Mouse (Mus musculus): Measurements from ENCODE around the gene Mrs2.
A peak's percentile ranks its signal among the peaks of the same experiment; 100 is the strongest.
"Not testable (repeated sequence)": the region's sequence is repeated elsewhere in the genome, so short reads cannot be mapped to it uniquely, and the experiment has no call there.

Mrs2 gene

DNA sequence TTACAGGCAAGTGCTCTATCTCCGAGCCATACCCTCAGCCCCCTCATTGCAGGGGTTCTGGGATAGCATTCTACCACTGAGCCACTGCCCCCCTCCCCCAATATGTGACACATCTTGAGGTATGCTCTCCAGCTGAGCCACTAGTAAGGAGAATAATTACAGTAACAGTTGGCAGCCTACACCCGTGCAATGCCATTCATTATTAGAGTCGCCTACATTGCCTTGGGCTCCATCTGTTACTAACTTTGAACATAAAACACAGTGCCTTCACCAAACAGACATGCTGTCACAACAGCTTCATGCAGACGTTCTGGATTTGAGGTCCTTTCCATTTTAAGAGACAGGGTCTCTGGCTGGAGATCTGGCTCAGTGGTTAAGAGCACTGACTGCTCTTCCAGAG, 43.8 kb downstream of the Mrs2 start:
- no peak for DNase-seq

DNA sequence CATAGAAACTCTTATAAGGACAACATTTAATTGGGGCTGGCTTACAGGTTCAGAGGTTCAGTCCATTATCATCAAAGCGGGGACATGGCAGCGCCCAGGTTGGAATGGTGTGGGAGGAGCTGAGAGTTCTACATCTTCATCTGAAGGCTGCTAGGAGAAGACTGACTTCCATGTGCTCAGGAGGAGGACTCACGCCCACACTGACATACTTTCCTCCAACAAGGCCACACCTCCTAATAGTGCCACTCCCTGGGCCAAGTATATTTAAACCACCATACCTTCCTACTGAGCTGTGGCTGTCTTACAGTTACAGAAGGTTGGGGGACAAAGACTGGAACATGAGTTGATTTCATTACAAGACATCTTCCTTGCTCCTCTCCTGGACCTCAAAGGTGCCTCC, 48.4 kb downstream of the Mrs2 start:
- not testable (repeated sequence) for DNase-seq

DNA sequence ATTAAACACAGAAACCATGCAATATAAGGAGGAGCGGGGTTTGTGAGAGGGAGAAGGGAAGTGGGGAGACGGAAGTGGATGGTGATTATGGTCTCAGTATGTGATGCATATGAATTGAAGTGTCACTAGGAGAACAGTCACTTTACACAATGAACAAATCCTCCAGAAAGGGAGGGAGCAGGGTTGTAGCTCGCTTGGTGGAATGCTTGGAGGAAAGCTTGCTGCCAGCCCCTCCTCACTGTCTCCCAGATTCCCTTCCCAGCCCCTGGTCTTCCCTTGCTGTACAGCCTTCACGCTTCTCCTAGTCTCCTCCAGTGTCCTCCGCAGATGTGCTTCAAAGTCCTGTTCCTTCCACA, 54.4 kb downstream of the Mrs2 start:
- DNase-seq = no peak

DNA sequence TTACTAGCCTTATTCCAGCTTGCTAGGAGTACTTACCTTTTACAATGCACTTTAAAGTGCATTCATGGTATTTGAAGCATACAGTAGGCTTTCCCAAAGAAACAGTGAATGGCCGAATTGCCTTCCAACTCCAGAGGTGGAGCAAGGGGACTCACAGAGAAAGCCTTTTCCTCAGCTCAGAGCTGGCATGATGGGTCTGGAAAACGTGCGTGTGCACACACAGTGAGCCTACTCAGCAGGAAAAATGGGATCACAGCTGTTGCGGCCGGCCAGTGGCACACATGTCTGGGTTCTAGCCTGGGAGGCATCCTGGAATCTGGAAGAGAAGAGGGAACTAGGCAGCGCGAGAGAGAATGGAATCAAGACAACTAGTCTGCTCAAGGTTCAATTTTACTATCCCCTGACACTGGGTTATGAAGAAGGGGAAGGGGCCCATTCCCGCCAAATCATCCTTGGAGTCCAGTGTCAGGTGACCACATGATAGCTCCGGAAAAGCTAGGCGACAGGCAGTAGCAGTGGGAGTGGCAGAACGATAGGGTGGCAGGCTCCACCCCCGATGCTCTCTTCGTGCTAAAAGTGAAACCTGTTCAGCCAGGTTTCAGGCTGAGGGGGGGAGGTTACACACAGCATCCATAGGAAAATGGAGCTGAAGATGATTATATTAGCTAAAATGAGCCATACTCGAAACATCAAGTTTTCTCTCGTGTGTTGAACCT, 54.9 kb downstream of the Mrs2 start:
- peak; percentile 27 for DNase-seq

DNA sequence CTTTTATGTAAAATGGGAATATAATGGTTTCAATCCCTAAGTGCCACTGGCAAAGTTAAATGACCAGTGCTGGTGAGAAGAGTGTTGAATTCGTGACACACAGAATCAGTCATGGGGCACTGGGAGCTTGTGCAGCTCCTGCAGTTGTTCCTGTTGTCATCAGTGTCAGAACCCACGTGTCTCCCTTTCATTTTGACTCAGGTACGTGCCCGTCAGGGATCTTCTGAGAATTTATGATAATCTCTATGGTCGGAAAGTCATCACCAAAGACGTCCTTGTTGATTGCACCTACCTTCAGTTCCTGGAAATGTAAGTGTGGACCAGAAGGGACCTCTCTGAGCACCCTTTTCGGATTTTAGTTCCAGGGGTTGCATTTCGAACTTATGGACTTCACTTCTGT, 58.1 kb downstream of the Mrs2 start:
- DNase-seq = no peak

DNA sequence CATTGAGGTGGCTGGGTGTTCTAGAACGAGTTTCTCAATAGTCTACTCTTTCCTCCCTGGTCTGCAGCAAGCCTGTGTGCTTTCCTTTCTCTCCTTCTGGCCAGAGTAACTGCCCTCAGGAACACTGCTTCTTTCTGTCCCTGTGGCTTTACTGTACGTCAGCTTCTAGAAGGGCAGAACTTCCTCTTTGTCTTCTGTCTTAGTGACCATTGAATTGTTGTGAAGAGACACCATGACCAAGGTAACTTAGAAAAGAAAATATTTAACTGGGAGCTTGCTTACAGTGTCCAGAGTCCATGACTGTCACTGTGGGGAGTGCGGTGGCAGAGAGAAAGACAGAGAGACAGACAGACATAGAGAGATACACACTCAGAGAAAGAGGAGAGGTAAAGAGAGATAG, 60.1 kb downstream of the Mrs2 start:
- no peak for DNase-seq

DNA sequence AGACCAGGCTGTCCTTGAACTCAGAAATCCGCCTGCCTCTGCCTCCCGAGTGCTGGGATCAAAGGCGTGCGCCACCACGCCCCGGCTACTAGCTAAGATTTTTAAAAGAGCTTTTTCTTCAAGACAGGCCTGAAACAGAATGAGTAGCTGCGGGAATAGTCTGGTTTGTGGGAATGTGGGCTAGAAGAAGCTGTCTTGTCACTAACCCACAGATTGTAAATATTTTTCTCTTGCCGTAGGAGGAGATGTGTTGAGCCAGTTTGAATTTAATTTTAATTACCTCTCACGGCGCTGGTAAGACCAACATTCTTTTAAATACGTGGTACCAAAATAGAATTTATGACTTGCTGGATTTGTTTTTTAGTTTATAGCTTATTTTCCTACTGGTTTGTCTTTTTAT, 61.5 kb downstream of the Mrs2 start:
- DNase-seq = no peak

DNA sequence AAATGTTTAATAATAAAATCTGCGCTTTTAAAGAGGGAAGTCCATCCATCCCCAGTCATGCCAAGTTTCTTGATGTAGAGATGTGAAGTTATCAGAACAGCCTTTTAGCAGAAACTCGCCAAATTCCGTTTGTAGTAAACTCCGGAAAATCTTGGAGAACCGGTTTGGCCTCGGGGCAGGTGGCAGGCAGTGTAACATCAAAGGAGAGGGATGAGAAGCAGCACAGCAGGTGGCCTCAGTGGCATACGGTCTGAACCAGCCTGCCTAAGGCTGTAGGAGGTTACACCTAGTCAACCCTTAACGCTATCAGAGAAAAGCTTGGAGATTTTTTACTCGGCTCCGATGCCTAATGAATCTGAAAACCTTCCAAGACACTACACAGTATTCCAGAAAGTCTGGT, 64.7 kb downstream of the Mrs2 start:
- no peak for DNase-seq

DNA sequence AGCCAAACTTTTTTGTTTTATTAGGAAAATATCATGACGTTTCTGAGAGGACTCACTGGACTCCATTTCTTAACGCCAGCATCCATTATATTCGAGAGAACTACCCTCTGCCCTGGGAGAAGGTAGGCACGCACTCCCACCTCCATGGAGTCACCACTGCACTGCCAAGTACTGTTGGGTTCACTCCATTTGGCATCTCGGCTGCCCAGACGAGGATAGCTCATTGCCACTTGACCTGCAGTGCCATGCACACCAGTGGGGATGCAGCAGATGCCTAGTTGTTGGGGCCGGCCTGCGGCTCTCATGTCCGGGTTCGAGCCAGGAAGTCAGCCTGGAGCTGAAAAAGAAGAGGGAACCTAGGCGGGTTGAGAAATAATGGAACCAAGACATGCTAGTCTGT, 65.1 kb downstream of the Mrs2 start:
- no peak for DNase-seq

DNA sequence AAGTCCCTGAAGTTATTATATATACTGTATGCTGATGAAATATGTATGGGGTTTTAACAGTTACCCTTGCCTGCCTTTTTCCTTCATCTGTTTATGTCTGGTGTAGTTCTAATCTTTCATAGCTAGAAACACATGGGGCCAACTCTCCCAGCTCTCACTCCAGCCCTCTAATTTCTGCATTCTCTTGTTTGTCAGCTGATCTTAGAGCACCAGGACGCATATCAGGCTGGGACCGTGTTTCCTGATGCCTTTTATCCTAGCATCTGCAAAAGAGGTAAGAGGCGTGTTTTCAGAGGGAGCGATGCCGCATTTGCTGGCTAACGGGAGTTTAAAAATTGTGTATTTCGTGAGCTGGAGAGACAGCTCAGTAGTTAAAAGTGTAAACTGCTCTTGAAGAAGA, 67.5 kb downstream of the Mrs2 start:
- no peak for DNase-seq

DNA sequence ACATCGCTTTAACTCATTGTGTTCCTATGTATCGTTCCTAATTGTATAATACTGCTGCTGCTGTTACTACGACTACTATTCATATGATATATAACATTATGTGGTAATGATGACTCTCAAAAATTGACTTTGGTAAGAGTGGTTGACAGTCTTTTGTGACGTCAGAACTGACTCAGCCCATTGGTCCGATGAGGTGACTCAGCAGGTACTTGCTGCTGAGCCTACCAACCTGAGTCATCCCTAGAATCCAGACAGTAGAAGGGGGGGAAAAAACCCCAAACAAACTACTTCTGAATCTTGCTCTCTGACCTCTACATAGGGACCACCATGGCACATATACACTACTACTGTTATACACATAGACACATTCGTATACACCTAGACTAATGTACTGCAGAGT, 71.3 kb downstream of the Mrs2 start:
- DNase-seq = no peak

DNA sequence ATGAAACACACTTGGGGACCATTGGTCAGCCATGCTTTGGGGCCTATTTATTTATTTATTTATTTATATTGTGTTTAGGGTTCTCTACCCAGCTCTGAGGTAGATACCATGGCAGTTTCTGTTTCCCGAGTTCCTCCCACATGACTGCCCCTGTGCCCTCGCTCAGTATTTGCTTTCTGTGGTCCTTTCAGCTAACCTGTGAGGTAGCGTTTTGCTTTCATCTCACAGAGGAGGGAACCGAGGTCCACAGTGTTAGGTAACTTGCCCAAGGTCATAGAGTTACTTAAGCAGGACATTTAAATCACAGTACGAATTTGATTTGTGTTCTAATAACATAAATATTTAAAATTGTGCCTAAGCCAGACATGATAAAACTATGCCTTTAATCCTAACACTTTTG, 73.0 kb downstream of the Mrs2 start:
- DNase-seq = no peak

DNA sequence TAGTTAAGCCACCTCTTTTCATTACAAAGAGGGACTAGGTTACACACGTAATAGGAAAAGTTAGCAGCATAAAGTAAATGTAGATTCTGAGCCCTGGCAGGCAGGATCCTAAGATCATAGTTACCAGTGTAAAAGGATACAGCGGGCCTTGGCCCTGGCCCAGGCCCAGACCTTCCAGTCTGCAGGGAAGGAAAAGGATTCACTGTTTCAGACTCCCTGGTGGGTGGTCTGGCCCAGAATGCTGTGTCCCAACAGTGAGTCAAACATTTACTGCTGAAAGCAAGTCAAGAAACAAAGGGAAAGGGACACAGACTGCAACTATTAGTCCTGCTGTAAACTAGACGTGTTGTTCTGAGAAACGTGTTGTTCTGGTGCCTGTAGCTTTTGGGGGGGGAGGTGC, 74.6 kb downstream of the Mrs2 start:
- no peak for DNase-seq

DNA sequence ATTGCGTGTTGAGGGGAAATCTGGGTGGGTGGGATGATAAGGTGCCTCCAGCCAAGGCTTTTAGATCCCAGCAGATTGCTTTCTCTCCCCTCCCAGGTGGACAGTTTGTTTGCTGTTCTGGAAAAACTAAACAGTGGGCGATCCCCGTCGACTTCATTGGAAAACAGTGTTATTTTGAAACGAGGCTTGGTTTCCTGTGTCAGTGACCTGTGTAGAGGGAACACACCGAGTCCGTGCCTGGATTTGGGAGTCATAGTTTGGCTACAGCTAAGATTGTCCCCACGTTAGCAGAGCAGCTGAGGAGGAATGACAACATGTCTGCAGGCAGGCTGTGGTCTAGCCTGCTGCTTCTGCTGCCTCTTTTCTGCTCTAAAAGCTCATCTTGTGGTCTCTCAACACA, 76.9 kb downstream of the Mrs2 start:
- DNase-seq = no peak

DNA sequence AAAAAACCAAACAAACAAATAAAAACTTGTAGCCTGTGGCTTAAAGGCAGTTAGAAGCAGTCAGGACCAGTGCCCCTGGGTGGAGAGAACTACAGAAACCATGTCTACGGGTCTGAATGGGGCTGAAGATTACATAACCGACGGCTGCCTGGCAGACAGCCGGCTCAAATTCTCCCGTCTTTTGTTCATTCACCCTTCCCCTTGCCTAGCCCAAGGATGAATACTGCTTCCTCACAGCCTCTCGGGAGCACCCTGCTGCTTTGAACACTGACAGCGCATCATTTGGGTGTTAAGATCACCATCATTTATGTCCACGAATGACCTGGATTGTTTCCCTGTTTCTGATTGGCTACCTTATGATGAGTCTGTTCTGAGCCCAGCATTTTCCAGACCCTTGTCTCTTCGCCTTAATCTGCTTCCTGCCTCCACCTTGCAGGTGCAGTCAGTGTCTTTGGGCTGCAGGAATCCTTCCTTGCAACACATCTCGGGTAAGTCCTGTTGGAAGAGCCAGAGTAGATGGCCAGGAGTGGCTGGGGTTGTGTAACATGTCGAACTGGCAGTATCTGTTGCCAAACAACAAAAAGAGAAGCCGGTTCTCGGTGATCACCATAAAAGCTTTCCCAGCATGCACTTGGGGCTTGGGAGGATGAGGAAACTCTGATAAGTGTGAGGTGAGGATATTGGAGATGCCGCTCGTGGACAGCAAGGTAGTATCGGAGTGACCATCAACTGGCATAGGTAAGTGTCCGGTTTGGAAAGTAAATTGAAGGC, 77.5 kb downstream of the Mrs2 start, which contains the start of gene Gpld1:
TSS of gene Gpld1 (plus strand) at position 641 of the 771 bp plus-strand sequence.
- no peak for DNase-seq

DNA sequence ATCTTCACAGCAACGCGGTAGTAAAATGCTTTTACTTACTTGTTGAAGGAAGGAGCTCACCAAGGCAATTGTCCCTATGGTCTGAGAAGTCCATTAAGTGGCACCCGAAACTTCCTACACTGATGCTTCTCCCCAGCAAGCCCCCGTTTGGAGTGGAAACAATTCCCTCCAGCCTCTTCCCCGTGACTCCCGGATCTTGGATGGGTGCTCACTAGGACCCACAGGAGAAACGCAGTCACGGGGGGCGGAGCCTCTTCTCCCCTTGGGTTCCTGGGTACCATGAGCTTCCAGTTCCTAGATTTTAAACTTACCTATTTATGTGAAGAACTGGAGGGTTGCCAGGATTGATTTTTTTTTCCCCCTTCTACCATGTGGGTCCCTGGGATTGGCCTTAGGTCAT, 80.7 kb downstream of the Mrs2 start:
- DNase-seq = no peak

DNA sequence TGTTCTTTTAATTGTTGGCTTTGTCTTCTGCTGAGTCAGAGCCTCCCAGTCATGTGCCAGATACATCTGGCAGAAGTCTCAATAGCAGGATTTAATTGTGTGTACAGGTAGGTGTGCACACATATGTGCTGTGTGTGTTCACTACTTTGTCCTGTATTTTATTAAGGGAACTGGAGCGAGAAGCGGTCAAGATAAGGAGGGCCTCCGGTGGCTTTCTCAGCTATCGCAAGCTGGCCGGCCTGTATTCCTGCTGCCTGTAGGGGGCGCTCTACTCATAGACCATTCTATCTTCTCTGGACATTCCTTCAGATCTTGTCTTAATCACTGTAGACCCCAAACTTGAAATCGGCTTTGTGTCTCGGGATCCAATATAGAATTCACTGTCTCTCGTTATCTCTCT, 81.5 kb downstream of the Mrs2 start:
- DNase-seq = peak; percentile 79

DNA sequence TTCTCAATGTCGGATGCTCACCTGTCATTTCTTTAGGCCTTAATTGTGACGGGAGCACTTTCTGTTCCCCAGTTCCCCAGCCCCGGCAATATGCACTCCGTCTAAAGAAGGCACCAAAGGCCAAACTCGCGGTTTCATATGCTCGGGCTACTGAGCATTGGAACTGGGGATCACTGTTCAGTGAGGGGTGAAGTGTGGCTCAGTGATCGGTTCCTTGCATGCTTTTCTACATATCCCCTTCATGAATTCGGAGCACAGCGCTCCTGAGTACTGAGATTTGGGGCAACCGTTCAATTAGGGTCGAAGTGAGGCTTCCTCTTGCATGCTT, 82.4 kb downstream of the Mrs2 start:
- DNase-seq = no peak
